Mouse (Mus musculus): ENCODE data around the gene Satb1. TPM values are rescaled to one million over a fixed set of nuclear protein-coding genes. Genes with fewer than 3 reads are reported as not detected.

Satb1 gene
- polyA plus RNA-seq, 1 experiment from 2014 or later, result 3.3 TPM

DNA sequence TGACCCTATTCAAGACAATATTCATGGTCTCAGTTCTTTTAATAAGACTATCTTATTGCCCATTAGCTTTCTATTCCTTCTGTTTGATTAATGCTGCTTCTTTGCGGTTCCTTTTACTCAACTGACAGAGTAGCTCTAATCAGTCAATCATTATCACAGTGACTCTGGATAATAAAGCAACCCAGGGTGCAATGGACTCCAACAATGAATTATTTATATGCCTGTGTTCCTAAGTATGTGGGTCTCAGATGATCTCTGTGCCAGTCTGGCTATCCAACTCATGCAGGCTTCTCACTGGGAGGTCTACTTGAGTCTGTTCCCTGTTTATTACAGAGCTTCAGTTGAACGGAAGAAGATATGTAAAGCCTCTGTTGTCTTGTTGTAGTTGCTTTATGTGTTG is 108.6 kb downstream of the Satb1 start:
- no peaks in the 10 kb centered on the region for H3K36me3 ChIP-seq (ENCODE audit: control insufficient read depth, insufficient read depth, low read length)
- 79% methylated on average over 2 of the region's 2 CpGs for WGBS
- no peaks in the 10 kb centered on the region for H3K27me3 ChIP-seq (replicated peaks; ENCODE audit: control insufficient read depth, insufficient read depth, low read length)
- no peak overlapping the region for H3K27ac ChIP-seq (ENCODE audit: low read length)
- ATAC-seq, result no peak
- no peak overlapping the region for H3K4me2 ChIP-seq (ENCODE audit: low read depth, low read length)
- H3K4me3 ChIP-seq (ENCODE audit: low read length), result no peak overlapping the region
- no peak overlapping the region for H3K9ac ChIP-seq (ENCODE audit: low read depth, low read length)
- no peaks in the 10 kb centered on the region for H3K4me1 ChIP-seq (ENCODE audit: control insufficient read depth, insufficient read depth, low read length)
- H3K9me3 ChIP-seq (ENCODE audit: control insufficient read depth, low read length), result no peaks in the 10 kb centered on the region

DNA sequence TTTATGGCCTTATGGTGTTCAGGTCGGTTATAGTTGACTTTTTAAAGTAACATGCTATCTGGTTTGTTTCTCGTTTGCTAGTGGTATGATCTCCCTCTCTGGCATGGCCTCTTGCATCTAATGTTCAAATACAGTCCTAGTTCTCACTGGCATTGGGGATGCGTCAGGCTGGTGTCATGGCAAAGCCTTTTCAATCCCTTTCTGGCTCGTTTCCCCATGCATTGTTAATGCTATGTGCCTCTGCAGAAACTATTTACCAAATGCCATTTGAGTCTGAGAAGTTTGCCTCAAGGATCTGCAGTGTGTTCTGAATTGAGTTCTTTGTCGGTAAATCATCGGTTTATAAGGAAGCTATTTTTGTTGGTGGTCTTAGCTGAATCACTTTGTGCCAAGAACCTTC is 137.4 kb downstream of the Satb1 start:
- ATAC-seq, result no peak
- Histone ChIP-seq H3K4me1 (ENCODE audit: control insufficient read depth, insufficient read depth, low read length) (no peaks in the 10 kb centered on the region), H3K27me3 (replicated peaks; ENCODE audit: control insufficient read depth, insufficient read depth, low read length) (no peaks in the 10 kb centered on the region), H3K9me3 (ENCODE audit: control insufficient read depth, low read length) (no peaks in the 10 kb centered on the region), H3K36me3 (ENCODE audit: control insufficient read depth, insufficient read depth, low read length) (no peaks in the 10 kb centered on the region), H3K4me2 (ENCODE audit: low read depth, low read length) (no peak overlapping the region), H3K4me3 (ENCODE audit: low read length) (no peak overlapping the region), H3K9ac (ENCODE audit: low read depth, low read length) (no peak overlapping the region), H3K27ac (ENCODE audit: low read length) (no peak overlapping the region)
- 73% methylated on average over 6 of the region's 6 CpGs for WGBS

DNA sequence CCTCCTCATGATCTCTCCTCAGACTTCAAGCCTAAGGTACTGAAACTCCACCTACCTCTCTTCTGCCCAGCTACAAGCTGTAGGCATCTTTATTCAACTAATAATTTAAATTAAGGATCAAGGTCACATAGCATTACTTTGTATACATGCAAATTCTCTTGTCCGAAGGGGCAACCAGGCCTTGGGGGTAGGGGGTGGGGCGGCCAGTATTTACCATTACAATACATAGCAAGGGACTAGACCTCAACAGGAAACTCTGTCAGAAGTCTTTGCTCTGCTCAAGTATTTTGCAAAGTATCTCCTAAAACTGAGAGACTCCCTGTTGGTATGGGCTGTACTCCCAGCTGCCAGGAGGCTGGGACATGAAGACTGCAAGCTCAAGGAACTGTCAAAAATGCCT is 137.8 kb downstream of the Satb1 start:
- H3K9me3 ChIP-seq (ENCODE audit: control insufficient read depth, low read length), result no peaks in the 10 kb centered on the region
- no peak overlapping the region for H3K9ac ChIP-seq (ENCODE audit: low read depth, low read length)
- H3K4me1 ChIP-seq (ENCODE audit: control insufficient read depth, insufficient read depth, low read length), result no peaks in the 10 kb centered on the region
- 64% methylated on average over 2 of the region's 2 CpGs for WGBS
- H3K36me3 ChIP-seq (ENCODE audit: control insufficient read depth, insufficient read depth, low read length), result no peaks in the 10 kb centered on the region
- no peak overlapping the region for H3K27ac ChIP-seq (ENCODE audit: low read length)
- ATAC-seq, result no peak
- no peaks in the 10 kb centered on the region for H3K27me3 ChIP-seq (replicated peaks; ENCODE audit: control insufficient read depth, insufficient read depth, low read length)
- no peak overlapping the region for H3K4me3 ChIP-seq (ENCODE audit: low read length)
- H3K4me2 ChIP-seq (ENCODE audit: low read depth, low read length), result no peak overlapping the region

DNA sequence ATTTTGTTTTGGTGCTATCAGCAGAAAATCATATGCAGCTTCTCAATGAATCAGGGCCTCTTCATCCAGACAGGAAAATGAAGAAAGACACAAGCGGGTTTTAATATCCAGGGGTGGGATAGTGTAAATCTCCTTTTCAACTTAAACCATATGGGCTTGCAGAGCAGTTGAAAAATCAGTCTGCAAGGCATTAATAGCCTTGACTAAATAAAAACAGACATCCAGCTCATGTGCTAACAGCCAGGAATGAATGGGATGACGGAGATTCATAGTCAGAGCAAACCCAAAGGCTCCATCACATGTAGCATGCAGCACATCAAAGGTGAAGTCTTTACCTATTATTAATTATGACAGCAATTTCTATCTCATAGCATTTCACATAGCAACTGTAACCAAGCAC is 142.6 kb downstream of the Satb1 start:
- H3K4me3 ChIP-seq (ENCODE audit: low read length), result no peak overlapping the region
- no peak overlapping the region for H3K27ac ChIP-seq (ENCODE audit: low read length)
- H3K27me3 ChIP-seq (replicated peaks; ENCODE audit: control insufficient read depth, insufficient read depth, low read length), result no peaks in the 10 kb centered on the region
- WGBS, result 79% methylated on average over 2 of the region's 2 CpGs
- no peak for ATAC-seq
- H3K4me1 ChIP-seq (ENCODE audit: control insufficient read depth, insufficient read depth, low read length), result no peaks in the 10 kb centered on the region
- no peak overlapping the region for H3K9ac ChIP-seq (ENCODE audit: low read depth, low read length)
- H3K4me2 ChIP-seq (ENCODE audit: low read depth, low read length), result no peak overlapping the region
- no peaks in the 10 kb centered on the region for H3K9me3 ChIP-seq (ENCODE audit: control insufficient read depth, low read length)
- no peaks in the 10 kb centered on the region for H3K36me3 ChIP-seq (ENCODE audit: control insufficient read depth, insufficient read depth, low read length)

DNA sequence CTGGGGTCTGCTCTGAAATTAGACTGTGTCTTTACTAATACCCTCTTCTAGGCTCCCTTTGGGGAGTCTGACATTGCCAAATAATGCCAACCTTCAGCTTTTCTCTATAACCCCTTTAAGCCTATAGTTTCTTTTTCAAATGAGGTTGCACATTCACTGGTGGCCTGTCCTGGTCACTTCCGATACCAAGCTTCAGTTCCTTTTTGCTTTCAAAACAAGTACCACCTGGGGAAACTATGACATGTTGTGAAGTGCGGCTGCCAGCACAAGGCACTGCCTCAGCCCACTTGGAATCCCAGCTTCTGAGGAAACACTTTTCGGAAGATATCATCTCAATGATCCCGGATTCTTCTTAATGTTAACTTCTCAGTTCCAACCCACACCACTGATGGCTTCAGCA is 145.9 kb downstream of the Satb1 start:
- Histone ChIP-seq H3K27ac (ENCODE audit: low read length) (no peak overlapping the region), H3K9ac (ENCODE audit: low read depth, low read length) (no peak overlapping the region), H3K27me3 (replicated peaks; ENCODE audit: control insufficient read depth, insufficient read depth, low read length) (no peaks in the 10 kb centered on the region), H3K4me1 (ENCODE audit: control insufficient read depth, insufficient read depth, low read length) (no peaks in the 10 kb centered on the region), H3K9me3 (ENCODE audit: control insufficient read depth, low read length) (no peaks in the 10 kb centered on the region), H3K4me3 (ENCODE audit: low read length) (no peak overlapping the region), H3K4me2 (ENCODE audit: low read depth, low read length) (no peak overlapping the region), H3K36me3 (ENCODE audit: control insufficient read depth, insufficient read depth, low read length) (no peaks in the 10 kb centered on the region)
- 89% methylated on average over 4 of the region's 4 CpGs for WGBS
- no peak for ATAC-seq

Data from intestine, embryonic 16.5 days (tissue).